Mouse (Mus musculus): ENCODE data around the gene Treml4. TPM values are rescaled to one million over a fixed set of nuclear protein-coding genes. Genes with fewer than 3 reads are reported as not detected.

Treml4 gene
- polyA plus RNA-seq, 1 experiment: not detected

DNA sequence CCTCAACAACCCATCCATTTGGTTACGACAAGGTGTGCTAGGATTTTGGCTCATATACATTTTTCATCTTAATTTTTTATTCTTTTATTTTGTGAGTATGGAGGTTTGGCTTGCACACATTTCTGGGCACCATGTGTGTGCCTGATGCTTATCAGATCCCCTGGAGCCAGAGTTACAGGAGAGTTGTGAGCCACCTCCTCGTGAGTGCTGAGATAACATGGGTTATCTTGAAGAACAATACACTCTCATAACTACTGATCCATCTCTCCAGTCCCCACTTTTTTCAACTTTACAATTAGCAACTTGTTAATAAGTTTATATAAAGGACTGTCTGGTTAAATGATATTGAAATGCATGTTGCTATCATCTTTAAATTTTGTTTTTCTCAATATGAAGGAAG is 57.2 kb downstream of the Treml4 start:
- Histone ChIP-seq H3K79me2 (ENCODE audit: control insufficient read depth, insufficient read depth) (no peaks in the 10 kb centered on the region), H3K36me3 (ENCODE audit: control insufficient read depth, insufficient read depth) (no peaks in the 10 kb centered on the region), H3K27me3 (ENCODE audit: control insufficient read depth, insufficient read depth, insufficient read length) (no peaks in the 10 kb centered on the region), H3K79me3 (ENCODE audit: low read depth) (no peaks in the 10 kb centered on the region), H3K4me3 (ENCODE audit: insufficient read depth, poor library complexity, severe bottlenecking) (no peak overlapping the region), H3ac (ENCODE audit: control insufficient read depth, insufficient read length, low read depth) (no peak overlapping the region)
- TF ChIP-seq CEBPB (IDR thresholded peaks at IDR 0.05; ENCODE audit: low read depth) (no peak), FOSL1 (IDR thresholded peaks at IDR 0.05; ENCODE audit: insufficient read depth, low read length, poor library complexity, severe bottlenecking) (no peak), CTCF (IDR thresholded peaks at IDR 0.05; ENCODE audit: control insufficient read depth, insufficient read depth, insufficient read length) (no peak), MAX (IDR thresholded peaks at IDR 0.05) (no peak), MYOD1 (IDR thresholded peaks at IDR 0.05; ENCODE audit: control insufficient read depth, insufficient read length, low read depth) (no peak), MYOG (IDR thresholded peaks at IDR 0.05; ENCODE audit: control insufficient read depth, extremely low read depth, insufficient read length) (no peak), USF1 (IDR thresholded peaks at IDR 0.05; ENCODE audit: low read depth) (no peak)

DNA sequence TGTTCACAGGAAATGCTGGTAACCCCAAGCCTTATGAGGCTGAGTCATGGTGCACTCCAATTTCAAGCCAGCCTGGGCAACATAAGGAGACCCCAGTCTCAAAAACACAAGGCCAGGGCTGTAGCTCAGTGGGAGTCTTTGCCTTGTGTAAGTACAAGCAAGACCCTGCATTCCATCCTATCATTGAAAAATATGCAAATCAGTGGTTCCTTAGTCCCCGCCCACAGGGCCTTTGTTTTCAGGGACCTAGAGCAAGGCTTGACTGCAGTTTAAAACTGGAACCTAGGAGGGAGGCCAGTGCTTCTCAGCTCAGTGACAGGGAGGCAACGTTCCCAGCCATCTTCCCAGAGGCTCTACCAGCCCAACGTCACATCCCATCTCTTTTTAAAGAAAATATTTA is 59.1 kb downstream of the Treml4 start:
- H3K36me3 ChIP-seq (ENCODE audit: control insufficient read depth, insufficient read depth): no peaks in the 10 kb centered on the region
- no peaks in the 10 kb centered on the region for H3K27me3 ChIP-seq (ENCODE audit: control insufficient read depth, insufficient read depth, insufficient read length)
- H3K4me3 ChIP-seq (ENCODE audit: insufficient read depth, poor library complexity, severe bottlenecking): no peak overlapping the region
- no peak overlapping the region for H3ac ChIP-seq (ENCODE audit: control insufficient read depth, insufficient read length, low read depth)
- H3K79me2 ChIP-seq (ENCODE audit: control insufficient read depth, insufficient read depth): no peaks in the 10 kb centered on the region
- no peaks in the 10 kb centered on the region for H3K79me3 ChIP-seq (ENCODE audit: low read depth)
- TF ChIP-seq FOSL1 (IDR thresholded peaks at IDR 0.05; ENCODE audit: insufficient read depth, low read length, poor library complexity, severe bottlenecking) (no peak), CTCF (IDR thresholded peaks at IDR 0.05; ENCODE audit: control insufficient read depth, insufficient read depth, insufficient read length) (no peak), MYOG (IDR thresholded peaks at IDR 0.05; ENCODE audit: control insufficient read depth, extremely low read depth, insufficient read length) (no peak)

DNA sequence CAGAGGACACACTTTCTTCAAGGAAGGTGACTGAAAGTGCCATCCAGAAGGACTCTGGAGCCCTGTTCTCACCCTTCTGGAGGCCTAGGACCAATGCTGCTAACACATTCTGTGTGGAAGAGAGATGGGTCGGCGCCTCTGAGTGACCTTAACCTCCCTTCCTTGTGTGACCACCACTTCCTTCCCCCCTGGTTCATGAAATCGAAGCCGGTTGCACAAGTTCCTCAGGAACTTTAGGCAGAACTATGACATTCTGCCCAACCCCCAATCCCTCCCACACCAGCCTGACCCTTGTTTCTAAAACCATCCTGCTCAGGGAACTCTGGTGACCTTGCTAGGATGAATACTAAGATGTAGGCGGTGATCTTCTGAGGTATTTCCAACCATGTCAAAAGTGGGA is 60.2 kb downstream of the Treml4 start:
- Histone ChIP-seq H3ac (ENCODE audit: control insufficient read depth, insufficient read length, low read depth) (no peak overlapping the region), H3K79me3 (ENCODE audit: low read depth) (no peaks in the 10 kb centered on the region), H3K27me3 (ENCODE audit: control insufficient read depth, insufficient read depth, insufficient read length) (no peaks in the 10 kb centered on the region), H3K4me3 (ENCODE audit: insufficient read depth, poor library complexity, severe bottlenecking) (no peak overlapping the region), H3K36me3 (ENCODE audit: control insufficient read depth, insufficient read depth) (no peaks in the 10 kb centered on the region), H3K79me2 (ENCODE audit: control insufficient read depth, insufficient read depth) (no peaks in the 10 kb centered on the region)
- TF ChIP-seq MYOD1 (IDR thresholded peaks at IDR 0.05; ENCODE audit: control insufficient read depth, insufficient read length, low read depth): no peak
- TF ChIP-seq MAX (IDR thresholded peaks at IDR 0.05): no peak
- no peak for TF ChIP-seq FOSL1 (IDR thresholded peaks at IDR 0.05; ENCODE audit: insufficient read depth, low read length, poor library complexity, severe bottlenecking)
- TF ChIP-seq CTCF (IDR thresholded peaks at IDR 0.05; ENCODE audit: control insufficient read depth, insufficient read depth, insufficient read length): no peak
- TF ChIP-seq MYOG (IDR thresholded peaks at IDR 0.05; ENCODE audit: control insufficient read depth, extremely low read depth, insufficient read length): no peak
- TF ChIP-seq CEBPB (IDR thresholded peaks at IDR 0.05; ENCODE audit: low read depth): no peak
- TF ChIP-seq USF1 (IDR thresholded peaks at IDR 0.05; ENCODE audit: low read depth): no peak

Other genes with a start within 250 kb of the Treml4 start
- gene 1700122O11Rik, start 226.0 kb upstream of the Treml4 start, polyA plus RNA-seq (2012; fragmentation: generic; extraction: Trizol): not detected
- not detected for gene 1700067P10Rik, start 175.0 kb upstream of the Treml4 start, polyA plus RNA-seq (2012; fragmentation: generic; extraction: Trizol)
- not detected for gene 9830107B12Rik, start 118.0 kb upstream of the Treml4 start, polyA plus RNA-seq (2012; fragmentation: generic; extraction: Trizol)
- gene A530064D06Rik, start 97.0 kb upstream of the Treml4 start, polyA plus RNA-seq (2012; fragmentation: generic; extraction: Trizol): not detected
- not detected for gene Trem1, start 31.5 kb upstream of the Treml4 start, polyA plus RNA-seq (2012; fragmentation: generic; extraction: Trizol)
- gene Trem3, start 16.5 kb upstream of the Treml4 start, polyA plus RNA-seq (2012; fragmentation: generic; extraction: Trizol): not detected
- gene Treml2, start 35.2 kb downstream of the Treml4 start, polyA plus RNA-seq (2012; fragmentation: generic; extraction: Trizol): not detected
- gene B430306N03Rik, start 51.8 kb downstream of the Treml4 start, polyA plus RNA-seq (2012; fragmentation: generic; extraction: Trizol): not detected
- gene Trem2, start 82.1 kb downstream of the Treml4 start, polyA plus RNA-seq (2012; fragmentation: generic; extraction: Trizol): not detected
- gene Treml1, start 95.6 kb downstream of the Treml4 start, polyA plus RNA-seq (2012; fragmentation: generic; extraction: Trizol): not detected
- 24.0 TPM for gene Nfya, start 145.6 kb downstream of the Treml4 start, polyA plus RNA-seq (2012; fragmentation: generic; extraction: Trizol)
- gene Oard1, start 145.7 kb downstream of the Treml4 start, polyA plus RNA-seq (2012; fragmentation: generic; extraction: Trizol): 14.1 TPM
- 0.27 TPM for gene Apobec2, start 168.6 kb downstream of the Treml4 start, polyA plus RNA-seq (2012; fragmentation: generic; extraction: Trizol)
- not detected for gene Tspo2, start 187.2 kb downstream of the Treml4 start, polyA plus RNA-seq (2012; fragmentation: generic; extraction: Trizol)
- not detected for gene Unc5cl, start 190.6 kb downstream of the Treml4 start, polyA plus RNA-seq (2012; fragmentation: generic; extraction: Trizol)